Mouse (Mus musculus): ENCODE measurements around the gene Fndc3c1.
"Not testable (repeated sequence)": the region's sequence is repeated elsewhere in the genome, so short reads cannot be mapped to it uniquely, and the experiment has no call there.

Gene Fndc3c1

GRCm38 (mm10) chrX:106485101-106485651 lies at the start of gene Fndc3c1:
Gene Fndc3c1, minus strand, starts transcription at chrX:106485401.
- in situ Hi-C loops (cut with MboI, MseI) = loop anchor here (5.0 kb wide), 1 partner anchor 272 kb away; no protein-coding TSS in a partner anchor

GRCm38 (mm10) chrX:106486451-106486850 lies 1.2 kb upstream of the Fndc3c1 start:
- in situ Hi-C loops (cut with MboI, MseI) = loop anchor here (5.0 kb wide), 1 partner anchor 271 kb away; no protein-coding TSS in a partner anchor

- in situ Hi-C loops (cut with MboI, MseI) = loop anchor here (5.0 kb wide), 1 partner anchor 272 kb away; no protein-coding TSS in a partner anchor
Observed at GRCm38 (mm10) chrX:106485671-106486070, 470 bp upstream of the Fndc3c1 start.

GRCm38 (mm10) chrX:106479891-106480290 lies 5.3 kb downstream of the Fndc3c1 start:
- in situ Hi-C loops (cut with MboI, MseI) = not testable (repeated sequence)

- in situ Hi-C loops (cut with MboI, MseI) = loop anchor here (10.0 kb wide), 1 partner anchor 181 kb away; no protein-coding TSS in a partner anchor
Observed at GRCm38 (mm10) chrX:106385304-106385703, 99.9 kb downstream of the Fndc3c1 start.

- in situ Hi-C loops (cut with MboI, MseI) = loop anchor here (10.0 kb wide), 1 partner anchor 176 kb away; no protein-coding TSS in a partner anchor
Observed at GRCm38 (mm10) chrX:106380608-106381007, 104.6 kb downstream of the Fndc3c1 start.

All from T-helper 1 cell (primary cell).